Mouse (Mus musculus): ENCODE data around the gene Itga9.

- TF ChIP-seq CTCF (conservative IDR thresholded peaks at IDR 0.05; ENCODE audit: insufficient read depth, insufficient read length, low read depth, low read length) (no peak), POLR2A (IDR thresholded peaks at IDR 0.05; ENCODE audit: low read depth, low read length) (no peak)
Measured at GRCm38 (mm10) chr9:118793151-118793785, 186.8 kb downstream of the Itga9 start.
